Mouse (Mus musculus): Measurements from ENCODE around the gene Gm29609.

Gene Gm29609

GRCm38 (mm10) chr5:31197072-31197471 is 17.4 kb upstream of the Gm29609 start:
- DNase-seq, result no peak

- DNase-seq, result no peak
Measured at GRCm38 (mm10) chr5:31196207-31196606, 16.5 kb upstream of the Gm29609 start.

DNA sequence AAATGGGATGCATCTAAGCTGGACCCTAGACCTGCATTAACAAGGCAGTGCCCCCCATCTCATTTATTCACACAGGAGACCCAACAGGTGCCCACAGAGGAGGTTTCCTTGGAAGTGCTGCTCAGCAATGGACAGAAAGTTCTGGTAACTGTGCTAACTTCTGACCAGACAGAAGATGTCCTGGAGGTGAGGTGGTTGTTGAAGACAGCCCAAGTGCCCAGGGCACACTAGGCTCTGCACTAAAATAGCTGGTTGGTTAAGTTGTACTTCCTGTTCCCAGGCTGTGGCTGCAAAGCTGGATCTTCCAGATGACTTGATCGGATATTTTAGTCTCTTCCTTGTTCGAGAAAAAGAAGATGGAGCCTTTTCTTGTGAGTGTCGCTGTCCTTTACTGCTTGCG is 16.0 kb upstream of the Gm29609 start:
- DNase-seq, result no peak

GRCm38 (mm10) chr5:31194486-31195485 is 15.1 kb upstream of the Gm29609 start:
- no peak for DNase-seq

DNA sequence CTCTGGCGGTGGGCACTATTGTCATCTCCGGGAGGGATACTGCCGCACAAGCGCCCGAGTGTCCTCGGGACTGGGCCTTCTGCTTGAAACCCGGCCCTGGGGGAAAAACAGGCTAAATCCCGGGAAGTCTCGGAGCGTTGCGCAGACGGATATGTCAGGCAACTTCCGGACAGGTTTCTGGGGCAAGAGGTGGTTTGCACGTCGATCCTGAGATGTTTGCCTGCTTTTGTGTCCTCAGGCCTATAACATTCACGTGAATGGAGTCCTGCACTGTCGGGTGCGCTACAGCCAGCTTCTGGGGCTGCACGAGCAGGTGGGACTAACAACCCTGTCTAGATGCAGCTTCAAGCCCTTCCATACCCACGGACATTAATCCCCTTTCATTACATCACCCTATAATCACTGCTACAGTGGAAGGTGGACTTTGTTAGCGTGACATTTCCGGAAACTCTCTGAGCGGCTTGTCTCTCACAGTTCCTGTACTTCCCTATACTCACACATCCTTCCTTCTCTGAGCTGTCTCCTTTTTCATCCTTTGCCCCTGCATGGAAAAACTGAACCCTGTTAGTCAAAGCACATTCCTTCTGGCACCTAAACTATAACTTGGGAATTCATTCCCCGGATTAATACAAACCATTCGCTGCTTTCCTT is 14.0 kb upstream of the Gm29609 start:
- DNase-seq, result no peak

- DNase-seq, result peak; percentile 98
Measured at GRCm38 (mm10) chr5:31192939-31193630, 13.4 kb upstream of the Gm29609 start, which contains the start of the genes Snx17 and Eif2b4. TSS of gene Snx17 (plus strand) at chr5:31193227. TSS of gene Eif2b4 (minus strand) at chr5:31193430.

GRCm38 (mm10) chr5:31192045-31192938 is 12.6 kb upstream of the Gm29609 start:
- DNase-seq, result no peak

GRCm38 (mm10) chr5:31190201-31190600 is 10.5 kb upstream of the Gm29609 start:
- no peak for DNase-seq

DNA sequence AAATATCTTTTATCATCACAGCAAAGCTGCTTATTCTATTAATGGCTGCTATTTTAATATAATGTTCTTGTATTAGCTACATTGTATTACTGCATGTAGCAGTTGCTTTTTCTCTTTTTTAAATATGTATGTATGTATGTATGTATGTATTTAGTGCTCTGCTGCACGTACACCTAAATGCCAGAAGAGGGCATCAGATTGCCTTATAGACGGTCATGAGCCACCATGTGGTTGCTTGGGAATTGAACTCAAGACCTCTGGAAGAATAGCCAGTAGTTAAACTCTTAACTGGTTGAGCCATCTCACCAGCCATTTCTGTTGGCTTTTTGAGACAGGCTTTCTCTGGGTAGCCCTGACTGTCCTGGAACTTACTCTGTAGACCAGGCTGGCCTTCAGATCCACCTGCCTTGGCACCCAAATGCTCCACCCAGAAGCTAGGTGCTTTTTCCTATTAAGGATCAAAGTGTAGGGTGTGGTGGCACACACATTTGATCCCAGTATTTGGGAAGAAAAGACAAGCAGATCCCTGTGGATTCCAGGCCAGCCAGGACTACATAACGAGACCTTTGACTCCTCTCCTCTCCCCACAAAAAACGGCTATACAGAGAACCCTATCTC is 8.6 kb upstream of the Gm29609 start:
- no peak for DNase-seq

GRCm38 (mm10) chr5:31183678-31184077 is 4.0 kb upstream of the Gm29609 start:
- no peak for DNase-seq

DNA sequence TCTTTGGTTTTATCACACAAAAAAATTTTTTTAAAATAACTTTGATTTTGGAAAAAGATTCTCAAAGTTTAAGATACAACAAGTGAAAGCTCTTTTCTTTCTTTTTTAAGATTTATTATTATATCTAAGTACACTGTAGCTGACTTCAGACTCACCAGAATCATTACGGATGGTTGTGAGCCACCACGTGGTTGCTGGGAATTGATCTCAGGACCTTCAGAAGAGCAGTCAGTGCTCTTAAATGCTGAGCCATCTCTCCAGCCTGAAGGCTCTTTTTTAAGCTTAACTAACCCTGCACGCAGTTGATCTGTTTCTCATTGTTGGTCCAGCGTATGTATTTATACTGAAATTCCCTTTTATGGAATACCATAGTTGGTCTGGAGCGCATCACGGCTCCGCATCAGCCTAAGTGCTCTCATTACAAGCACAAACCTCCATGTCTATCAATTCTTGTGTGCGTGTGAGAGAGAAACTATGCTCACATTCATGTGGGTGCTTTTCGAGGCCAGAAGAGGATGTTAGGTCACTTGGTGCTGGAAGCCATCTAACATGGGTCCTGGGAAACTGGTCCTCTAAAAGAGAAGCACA is 1.6 kb upstream of the Gm29609 start:
- no peak for DNase-seq

DNA sequence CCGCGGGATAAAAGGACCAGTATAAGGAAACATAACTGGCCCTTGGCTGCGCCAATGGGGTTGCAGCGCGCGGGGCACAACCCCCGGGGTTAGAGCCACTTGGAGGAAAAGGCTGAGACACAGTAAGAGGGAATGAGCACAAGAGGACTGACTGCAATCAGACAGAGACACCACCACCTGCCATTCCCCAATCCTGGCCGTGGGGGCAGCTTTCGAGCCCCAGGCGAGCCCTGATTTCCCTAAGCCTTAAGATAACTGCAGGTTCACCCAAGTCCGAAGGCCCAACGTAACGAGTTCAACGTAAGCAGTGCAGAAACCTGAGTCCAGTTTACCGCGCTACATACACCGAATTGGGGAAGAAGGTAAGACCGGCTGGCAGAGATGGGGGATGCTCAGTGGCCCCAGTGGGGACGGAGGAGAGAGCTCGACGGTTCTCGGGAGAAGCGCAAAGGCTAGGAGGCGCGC is 378 bp downstream of the Gm29609 start:
- no peak for DNase-seq

GRCm38 (mm10) chr5:31168630-31169029 is 11.1 kb downstream of the Gm29609 start:
- no peak for DNase-seq

DNA sequence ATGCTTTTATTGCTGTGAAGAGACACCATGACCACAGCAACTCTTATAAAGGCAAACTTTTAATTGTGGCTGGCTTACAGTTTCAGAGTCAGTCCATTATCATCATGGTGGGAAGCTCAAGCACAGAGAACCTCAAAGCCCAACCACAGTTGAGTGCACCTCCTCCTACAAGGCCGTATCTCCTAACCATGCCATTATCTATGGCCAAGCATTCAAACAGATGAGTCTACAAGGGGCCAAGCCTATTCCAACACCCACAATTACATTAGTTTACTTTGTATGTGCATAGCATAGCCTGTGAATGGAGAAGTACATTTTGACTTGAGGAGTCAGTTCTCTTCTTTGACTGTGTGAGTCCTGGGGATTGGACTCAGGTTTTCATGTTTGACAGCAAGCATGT is 14.8 kb downstream of the Gm29609 start:
- no peak for DNase-seq

GRCm38 (mm10) chr5:31162462-31162861 is 17.2 kb downstream of the Gm29609 start:
- DNase-seq, result no peak

DNA sequence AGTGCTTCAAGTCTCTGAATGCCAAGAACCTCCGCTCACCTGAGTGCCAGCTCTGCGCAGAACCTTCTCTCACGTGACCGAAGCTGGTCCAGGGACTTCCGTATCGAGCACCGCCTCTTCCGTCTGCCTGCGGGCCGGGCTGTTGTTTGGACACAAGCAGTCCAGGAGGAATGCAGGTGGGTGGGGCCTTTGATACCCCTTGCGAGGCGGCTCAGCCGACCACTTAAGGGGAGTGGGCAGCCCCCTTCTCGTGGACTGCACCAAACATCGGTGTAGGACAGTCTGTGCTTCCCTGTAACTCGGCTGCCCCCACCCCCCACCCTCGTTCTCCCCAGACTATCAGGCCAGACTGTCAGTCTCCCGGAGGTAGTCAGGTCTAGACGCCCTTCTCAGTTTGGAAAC is 25.6 kb downstream of the Gm29609 start, which contains the start of gene Mpv17:
Gene Mpv17 (minus strand): TSS at position 100 of the 402 bp plus-strand sequence.
- peak; percentile 77 for DNase-seq

DNA sequence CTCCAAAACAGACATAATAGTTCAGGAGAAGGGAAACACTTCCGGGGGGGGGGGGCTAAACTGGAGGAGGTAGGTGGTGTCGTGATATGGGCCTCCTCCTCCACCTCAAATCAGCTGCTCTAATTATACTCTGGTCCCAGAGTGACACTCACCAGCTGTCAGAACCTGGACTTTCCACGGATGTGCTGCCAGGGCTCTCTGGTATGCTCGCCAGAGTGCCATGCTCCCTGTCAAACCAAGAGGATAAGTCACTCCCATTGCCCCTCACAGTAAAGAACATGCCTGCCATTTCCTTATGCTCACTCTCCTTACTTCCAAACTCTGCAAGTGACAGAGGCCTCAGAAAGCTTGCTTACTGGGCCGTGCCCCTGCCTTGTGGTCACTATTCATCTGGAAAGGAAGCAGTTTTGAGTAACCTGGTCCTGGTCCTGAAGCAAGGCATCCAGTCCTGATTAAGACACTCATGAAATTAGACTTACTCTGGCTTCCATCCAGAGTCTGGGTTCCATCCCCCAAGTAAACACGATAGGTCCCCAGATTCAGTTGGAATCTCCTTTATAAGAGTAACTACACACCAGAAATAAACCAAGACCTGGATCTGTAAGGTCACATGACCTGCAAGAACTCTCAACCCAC is 26.1 kb downstream of the Gm29609 start:
- DNase-seq, result peak; percentile 16

GRCm38 (mm10) chr5:31151746-31152145 is 28.0 kb downstream of the Gm29609 start:
- peak; percentile 53 for DNase-seq

GRCm38 (mm10) chr5:31149781-31150180 is 29.9 kb downstream of the Gm29609 start:
- DNase-seq, result no peak

DNA sequence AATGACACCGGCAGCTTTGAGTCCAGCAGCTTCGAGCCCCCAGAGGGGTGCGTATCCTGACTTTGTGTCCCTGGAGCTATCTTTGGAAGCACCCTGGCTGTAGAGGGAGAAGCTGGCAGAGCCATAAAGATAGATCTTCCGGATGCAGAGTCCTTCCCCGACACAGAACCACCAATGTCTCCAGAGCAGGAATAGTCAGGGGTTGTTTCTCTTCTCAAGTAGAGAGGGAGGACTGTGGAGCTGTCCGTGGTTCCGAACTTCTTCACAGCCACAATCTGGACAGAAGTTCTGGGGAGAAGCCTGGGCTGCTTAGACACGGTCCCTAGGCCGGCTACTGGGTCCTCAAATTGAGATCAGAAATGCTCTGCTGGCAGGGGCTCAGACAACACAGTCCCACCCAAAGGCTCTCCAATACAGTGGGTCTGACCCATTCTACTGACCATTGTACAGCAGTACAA is 40.7 kb downstream of the Gm29609 start:
- no peak for DNase-seq
